Mouse (Mus musculus) cerebellum, adult 2 months (tissue): Measurements from ENCODE around the gene Snx1.

Experiments
- CTCF ChIP-seq: fragments of 200-500 bp; IDR thresholded peaks from 2 replicates; pipeline ENCODE4 v1.5.1; 2011; ENCODE audit warnings: low read depth, mild to moderate bottlenecking, control low read depth, low read length, moderate library complexity, borderline replicate concordance; ENCODE audit not compliant: insufficient read depth
- POLR2A ChIP-seq: fragments of 200-500 bp; IDR thresholded peaks from 2 replicates; pipeline ENCODE4 v1.6.1; 2011; ENCODE audit warnings: low read length, control low read depth, borderline replicate concordance; ENCODE audit not compliant: insufficient read depth

DNA sequence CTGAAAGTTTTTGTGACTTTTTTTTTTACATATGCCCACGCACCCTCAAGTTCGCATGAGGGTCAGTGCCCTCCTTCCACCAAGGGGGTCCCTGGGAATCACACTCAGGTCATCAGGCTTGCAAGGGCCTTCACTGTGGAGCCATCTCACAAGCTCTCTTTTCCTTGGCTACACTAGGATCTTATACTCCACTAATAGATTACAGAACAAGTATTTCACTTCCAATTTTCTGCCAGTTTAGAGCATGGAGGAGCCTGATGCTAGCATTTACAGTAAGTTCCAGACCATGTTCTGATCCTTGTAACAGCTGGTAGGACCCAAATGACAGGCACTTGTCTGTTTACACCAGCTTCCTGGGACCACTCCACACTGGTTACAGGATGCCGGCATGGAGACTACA lies 48.3 kb downstream of the Snx1 start:
- TF ChIP-seq CTCF = no peak
- no peak for TF ChIP-seq POLR2A
